Mouse (Mus musculus) thymus, adult 18-20 months (tissue): ENCODE measurements at regions not wholly inside any gene's neighbourhood (a gene's known extent, or its start where the extent isn't known, plus 50 kb on each side); places are given as distances from the start of the nearest gene placed in this dataset.
A peak's percentile ranks its signal among the peaks of the same experiment; 100 is the strongest.

Source experiments
- DNase-seq, 2 experiments: peaks; one replicate each; pipeline ENCODE4 v3.0.0; 2022; ENCODE audit warnings: mixed read lengths in 2 of 2

GRCm38 (mm10) chr15:97458748-97459221 is 211.7 kb upstream of the Amigo2 start:
- peak; percentile 61 to 77 for DNase-seq

GRCm38 (mm10) chr15:97458139-97458747 is 211.2 kb upstream of the Amigo2 start:
- peak in 1 of 2 experiments; percentile 39 for DNase-seq

DNA sequence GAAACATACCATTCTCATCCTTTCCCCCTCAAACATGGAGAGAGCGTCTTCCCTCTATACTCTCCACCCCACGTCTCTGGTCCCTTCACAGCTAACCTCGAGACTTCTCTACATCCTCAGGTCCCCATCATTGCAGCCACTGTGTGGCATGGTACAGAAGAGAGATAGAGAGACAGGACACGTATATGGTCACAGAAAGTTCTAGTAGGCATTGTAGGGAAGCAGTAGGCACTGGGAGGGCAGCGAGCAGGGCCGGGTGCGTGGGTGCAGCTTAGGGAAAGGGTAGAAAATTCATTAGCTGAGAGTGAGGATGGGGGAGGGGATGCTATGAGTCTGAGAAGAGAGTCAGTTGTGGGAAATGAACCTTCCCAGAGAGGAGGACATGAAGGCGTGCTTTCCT is 210.4 kb upstream of the Amigo2 start:
- DNase-seq: no peak

GRCm38 (mm10) chr15:97456991-97457390 is 209.9 kb upstream of the Amigo2 start:
- DNase-seq: no peak

GRCm38 (mm10) chr15:97455672-97456071 is 208.6 kb upstream of the Amigo2 start:
- DNase-seq: no peak

DNA sequence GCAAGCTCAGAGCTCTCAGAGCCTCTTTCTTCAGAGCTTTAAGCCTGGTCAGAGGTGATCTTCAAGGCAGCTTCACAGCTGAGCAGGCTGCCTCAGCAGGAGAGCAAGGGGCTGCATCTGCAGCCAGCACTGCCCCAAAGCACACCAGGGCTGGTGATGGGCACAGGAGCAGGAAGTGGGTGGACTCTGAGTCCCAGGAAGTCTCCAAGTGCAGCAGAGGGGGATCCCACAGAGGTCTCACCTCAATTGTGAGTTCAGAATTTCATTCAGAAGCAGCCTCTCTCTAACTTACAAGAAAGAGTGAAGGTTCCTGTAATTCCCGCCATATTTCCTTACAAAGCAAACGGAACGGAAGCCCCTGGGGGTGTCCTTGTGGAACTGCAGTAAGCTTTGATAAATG is 202.6 kb upstream of the Amigo2 start:
- DNase-seq: no peak

- no peak for DNase-seq
Measured at GRCm38 (mm10) chr15:97449001-97449400, 201.9 kb upstream of the Amigo2 start.

DNA sequence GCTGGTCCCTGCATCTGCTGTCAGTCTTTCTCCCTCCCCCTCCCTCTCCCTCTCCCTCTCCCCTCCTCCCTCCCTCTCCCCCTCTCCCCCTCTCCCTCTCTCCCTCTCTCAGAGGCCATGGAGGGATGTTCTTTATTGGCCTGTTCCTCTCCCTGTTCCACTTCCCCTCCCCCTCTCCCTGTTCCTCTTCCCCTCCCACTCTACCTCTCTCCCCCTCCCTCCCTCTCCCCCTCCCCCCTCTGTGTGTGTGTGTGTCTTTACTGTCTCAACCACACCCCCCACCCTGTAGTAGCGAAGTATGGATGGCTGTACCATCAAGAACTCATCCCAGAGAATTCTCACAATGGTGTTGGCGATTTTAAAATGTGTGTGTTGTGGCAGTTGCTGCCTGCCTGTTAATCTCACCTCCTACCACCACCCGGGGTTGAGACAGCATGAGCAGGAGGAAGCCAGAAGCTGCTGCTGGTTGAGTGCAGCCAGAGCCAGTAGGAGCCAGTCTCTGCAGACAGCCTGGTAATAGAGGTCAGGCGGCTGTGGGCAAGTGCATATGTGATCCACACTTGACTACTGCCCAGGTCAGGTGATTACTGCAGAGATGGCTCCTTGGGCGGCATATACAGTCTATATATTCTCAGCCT is 201.3 kb upstream of the Amigo2 start:
- no peak for DNase-seq

- no peak for DNase-seq
Measured at GRCm38 (mm10) chr15:97446181-97446580, 199.1 kb upstream of the Amigo2 start.

- DNase-seq: no peak
Measured at GRCm38 (mm10) chr15:97438235-97438760, 191.2 kb upstream of the Amigo2 start.
